Mouse (Mus musculus): ENCODE results near the gene Acot13. TPM values are rescaled to one million over a fixed set of nuclear protein-coding genes. Genes with fewer than 3 reads are reported as not detected.
A peak's percentile ranks its signal among the peaks of the same experiment; 100 is the strongest.

The Acot13 gene
- total RNA-seq, 1 experiment from 2014 or later: 135 TPM

DNA sequence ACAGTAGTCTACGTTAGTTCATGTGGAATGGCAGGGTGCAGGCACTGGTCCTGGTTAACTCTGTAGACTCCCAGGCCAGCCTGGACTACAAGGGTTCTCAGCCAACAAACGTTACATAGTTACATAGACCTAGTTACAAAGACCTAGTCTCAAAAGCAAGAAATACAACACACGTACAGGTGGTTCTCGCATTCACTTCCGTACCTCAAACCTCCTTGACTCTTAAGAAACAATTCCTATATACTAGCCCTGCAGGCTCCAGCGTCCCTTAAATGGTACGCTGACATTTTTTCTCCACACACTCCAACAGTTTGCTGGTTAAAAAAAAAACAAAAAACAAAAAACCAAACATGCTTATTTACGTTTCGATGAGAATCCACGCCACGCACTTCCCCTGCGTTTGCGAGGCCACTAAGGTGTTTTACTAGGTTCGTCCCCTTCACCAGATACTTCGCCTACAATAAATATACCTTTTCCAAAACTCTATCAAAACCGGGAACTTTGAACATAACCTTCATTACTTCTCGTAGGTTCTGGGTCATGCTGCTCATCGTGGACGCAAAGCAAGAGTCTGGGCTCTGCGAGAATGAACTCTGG, 486 bp downstream of the Acot13 start:
- no peak for DNase-seq

DNA sequence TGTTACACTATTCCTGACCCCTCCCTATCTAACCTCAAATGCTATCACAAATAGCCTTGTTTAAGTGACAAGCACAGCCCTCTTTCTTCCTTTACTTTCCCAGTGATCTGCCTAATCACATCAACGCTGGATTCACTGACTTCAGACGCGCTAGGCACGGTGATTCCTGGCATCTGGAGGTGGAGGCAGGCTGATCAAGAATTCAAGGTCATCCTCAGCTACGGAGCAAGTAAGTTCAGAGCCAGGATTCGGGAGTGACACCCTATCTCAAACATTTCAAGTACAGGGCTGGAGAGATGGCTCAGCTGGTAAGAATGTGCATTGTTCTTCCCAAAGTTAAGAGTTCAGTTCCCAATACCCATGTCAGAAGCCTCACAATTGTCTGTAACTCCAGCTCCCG, 5.2 kb downstream of the Acot13 start:
- no peak for DNase-seq

DNA sequence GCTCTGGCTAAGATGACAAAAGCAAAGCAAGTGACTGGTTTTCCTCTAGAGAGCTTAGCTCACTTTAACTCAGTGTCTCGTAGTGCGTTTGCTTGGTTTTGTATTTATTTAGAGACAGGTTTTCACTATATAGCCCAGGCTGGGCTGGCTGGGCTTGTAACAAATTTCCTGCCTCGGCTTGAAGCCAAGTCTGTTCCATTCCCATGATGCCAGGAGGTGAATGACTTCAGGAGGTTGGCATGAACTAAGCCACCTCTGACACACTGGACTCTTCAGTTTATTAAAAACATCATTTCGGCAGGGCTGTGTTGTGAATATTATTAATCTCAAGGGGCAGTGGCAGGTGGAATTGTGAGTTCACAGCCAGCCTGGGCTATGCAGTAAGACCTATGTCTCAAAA, 5.8 kb downstream of the Acot13 start:
- peak; percentile 40 for DNase-seq

DNA sequence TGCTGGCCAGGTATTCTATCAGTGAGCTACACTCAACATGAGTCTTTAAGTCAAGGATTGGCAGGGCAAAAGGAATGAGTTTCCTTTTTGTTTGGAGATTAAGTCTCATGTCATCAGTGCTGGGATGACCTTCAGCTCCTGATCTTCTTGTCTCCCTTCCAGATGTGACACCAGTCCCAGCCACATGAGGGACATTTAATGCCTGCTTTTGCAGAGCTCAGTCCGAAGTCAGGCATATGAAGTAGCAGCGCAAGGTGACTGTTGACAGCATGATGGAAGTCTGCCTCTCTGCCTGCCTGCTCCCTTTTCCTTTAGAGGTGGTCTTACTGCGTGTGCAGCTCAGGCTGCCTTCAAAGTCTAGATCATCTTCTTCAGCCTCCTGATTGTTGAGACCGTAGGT, 6.7 kb downstream of the Acot13 start:
- DNase-seq: peak; percentile 59

DNA sequence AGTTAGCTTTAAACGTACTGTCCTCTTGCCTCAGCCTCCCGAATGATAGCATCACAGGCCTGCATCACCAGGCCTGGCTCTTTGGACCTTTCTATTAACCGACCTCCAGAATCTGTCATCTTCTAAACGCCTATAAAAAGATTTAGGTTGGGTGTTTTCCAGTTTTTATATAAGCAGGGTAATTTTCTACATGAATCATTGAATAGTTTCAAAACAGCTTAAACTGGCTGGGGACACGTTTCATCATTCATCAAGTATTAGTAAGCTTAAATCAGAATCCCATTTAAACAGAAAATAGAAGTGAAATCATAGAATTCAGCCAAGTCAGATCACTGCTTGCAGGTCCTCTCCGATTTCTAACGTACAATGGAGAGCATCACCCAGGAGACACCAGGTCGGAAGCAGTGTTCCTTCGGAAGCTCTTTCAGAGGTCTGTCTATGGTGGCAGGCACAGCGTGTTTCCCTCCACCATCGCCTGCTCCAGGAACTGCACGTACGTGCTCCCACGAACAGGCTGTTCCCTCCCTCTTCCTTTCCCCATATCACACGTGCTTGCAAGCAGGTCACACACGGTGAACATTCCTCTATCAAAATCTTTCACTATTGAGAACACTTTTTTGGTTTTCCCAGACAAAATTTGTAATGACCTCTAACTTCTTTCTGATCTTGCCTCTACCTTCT, 8.5 kb downstream of the Acot13 start:
- peak; percentile 19 for DNase-seq

DNA sequence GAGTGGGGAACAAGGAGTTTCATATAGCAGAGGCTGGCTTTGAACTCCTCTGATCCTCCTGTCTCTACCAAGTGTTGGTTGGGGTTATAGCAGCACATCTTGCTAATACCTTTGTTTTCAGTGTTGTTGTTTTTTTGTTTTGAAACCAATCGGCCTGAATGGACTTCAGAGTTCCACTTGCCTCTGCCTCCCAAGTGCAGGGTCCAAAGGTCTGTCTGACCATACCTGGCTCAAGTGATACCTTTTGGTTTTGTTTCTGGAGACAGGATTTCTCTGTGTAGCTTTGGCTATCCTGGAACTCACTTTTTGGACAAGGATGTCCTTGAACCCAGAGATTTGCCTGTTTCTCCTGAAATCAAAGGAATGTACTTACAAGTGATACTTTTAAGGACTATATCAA, 11.4 kb downstream of the Acot13 start:
- no peak for DNase-seq

DNA sequence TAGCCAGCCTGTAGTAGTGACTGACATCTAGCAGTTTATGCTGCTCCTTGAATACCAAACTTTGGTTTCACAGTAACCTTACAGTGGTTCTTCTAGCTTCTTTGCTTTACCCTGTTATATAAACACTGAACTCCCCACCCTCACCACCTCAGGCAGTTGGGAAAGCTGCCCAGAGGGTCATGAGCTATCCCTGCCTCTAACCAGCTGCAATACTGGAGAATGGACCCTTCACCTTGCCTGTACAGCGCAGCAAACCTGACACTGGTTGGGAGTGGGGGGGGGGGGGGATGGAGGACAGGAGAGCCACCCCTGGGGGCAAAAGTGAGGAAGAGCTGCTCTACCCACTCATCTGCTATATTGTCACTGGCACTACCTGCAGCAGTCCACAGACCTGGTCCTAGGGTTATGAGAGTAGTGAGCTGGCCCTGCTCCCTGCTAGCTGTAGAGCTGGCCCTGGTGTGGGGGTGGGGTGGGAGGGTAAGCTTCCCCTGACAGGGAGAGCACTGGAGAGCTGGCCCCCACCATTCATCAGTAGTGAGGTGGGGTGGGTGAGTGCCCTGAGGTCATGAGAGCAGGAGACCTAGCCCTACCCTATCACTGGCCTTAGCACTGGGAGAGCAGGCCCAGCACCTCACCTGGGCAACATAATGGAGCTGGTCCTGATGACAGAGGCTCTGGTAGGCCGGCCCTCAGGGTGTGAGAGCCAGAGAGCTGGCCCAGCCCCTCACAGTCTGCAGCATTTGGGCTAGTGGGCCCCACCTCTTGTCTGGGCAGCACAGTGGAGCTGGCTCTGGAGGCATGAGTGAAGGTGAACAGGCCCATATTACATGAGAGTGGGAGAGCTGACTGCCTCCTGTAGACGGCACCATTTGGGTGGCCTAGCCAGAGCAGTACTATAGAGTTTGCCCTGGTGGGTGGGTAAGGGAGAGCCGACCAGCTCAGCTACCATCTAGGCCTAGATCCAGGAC, 14.9 kb downstream of the Acot13 start:
- DNase-seq: peak; percentile 11

DNA sequence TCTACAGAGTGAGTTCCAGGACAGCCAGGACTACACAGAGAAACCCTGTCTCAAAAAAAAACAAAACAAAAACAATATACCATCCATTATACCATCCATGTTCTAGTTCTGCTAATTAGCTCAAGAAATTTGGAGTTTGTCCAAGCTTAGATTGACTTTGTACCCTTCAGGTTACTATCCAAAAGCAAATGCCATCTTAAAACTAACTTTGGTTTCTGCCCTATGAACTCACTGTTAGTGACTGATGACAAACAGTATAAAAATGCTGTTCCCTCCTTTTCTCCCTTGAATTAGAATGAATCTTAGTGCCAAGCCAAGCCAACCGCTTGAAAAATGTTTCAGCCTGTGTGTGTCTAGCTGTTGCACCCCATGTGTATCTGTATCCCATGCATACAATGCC, 16.7 kb downstream of the Acot13 start:
- no peak for DNase-seq

DNA sequence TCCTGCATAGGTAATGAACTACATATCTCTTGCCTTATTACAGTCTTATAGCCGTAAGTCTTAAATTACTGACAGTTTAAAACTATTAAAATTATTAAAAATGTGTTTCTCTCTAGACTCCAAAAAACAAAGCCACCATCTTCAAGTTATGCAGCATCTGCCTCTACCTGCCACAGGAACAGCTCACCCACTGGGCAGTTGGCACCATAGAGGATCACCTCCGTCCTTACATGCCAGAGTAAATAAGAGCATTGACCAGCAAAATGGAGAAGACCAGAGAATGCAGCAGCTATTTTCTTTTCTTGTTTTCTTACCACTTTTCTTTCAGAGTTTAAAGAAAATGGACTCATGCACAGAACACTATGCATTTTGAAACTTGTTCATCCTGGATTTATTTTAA, 18.8 kb downstream of the Acot13 start:
- no peak for DNase-seq

DNA sequence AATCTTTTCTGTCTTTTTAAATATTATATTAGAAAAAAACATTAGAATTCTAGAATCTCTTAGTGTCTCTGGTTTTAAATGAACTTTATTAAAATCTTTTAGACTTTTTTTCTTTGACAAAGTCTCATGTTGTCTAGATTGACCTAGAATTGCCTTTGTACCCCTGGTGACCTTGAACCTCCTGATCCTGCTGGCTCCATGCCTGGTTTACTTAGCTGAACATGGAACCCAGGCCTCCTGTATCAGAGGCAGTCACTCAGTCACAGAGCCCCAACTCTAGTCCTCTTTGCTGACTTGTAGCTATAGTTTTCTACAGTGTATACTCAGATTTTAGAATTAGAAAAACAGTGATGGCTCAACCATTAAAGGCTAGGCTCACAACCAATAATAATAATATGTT, 25.3 kb downstream of the Acot13 start:
- peak; percentile 57 for DNase-seq

DNA sequence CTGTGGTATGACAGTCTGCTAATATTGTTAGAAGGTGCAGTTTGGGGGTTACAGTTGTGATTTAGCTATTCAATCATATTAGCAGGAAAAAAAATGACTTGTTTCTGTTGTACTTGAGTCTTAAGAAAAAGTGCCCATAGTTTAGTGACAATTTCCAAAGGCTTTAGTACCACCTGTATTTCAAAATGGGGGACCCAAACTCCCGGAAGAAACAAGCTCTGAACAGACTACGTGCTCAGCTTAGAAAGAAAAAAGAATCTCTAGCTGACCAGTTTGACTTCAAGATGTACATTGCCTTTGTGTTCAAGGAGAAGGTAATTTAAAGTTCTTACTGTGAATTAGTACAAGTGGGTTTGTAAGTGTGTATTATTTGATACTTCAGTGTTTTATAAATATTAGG, 28.1 kb downstream of the Acot13 start:
- DNase-seq: no peak

DNA sequence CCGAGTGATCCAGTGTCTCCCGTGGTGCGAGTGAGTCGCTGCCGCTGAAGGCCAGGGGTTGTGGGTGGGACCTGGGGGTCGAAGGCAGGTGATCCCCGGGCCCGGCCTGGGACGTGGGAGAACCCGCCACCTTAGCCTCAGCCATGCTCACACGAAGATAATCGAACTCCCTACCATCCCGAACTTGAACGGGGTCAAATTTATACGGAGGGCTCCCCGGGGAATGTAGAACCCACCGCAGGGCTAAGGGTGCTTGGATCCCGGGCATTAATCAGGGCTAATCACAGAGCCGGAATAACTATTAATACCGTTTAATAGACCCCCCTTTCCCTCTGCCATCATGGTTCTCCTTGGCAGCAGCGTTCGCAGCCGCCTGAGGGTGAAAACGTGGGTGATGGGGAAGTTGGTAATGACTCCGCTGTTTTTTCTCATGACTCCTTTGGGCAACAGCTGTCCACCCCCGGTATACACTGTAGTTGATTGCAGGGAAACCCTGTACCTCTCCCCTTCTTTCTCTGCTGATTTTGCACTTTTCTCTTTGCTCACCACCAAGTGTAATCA, 29.1 kb downstream of the Acot13 start:
- DNase-seq: peak; percentile 62

DNA sequence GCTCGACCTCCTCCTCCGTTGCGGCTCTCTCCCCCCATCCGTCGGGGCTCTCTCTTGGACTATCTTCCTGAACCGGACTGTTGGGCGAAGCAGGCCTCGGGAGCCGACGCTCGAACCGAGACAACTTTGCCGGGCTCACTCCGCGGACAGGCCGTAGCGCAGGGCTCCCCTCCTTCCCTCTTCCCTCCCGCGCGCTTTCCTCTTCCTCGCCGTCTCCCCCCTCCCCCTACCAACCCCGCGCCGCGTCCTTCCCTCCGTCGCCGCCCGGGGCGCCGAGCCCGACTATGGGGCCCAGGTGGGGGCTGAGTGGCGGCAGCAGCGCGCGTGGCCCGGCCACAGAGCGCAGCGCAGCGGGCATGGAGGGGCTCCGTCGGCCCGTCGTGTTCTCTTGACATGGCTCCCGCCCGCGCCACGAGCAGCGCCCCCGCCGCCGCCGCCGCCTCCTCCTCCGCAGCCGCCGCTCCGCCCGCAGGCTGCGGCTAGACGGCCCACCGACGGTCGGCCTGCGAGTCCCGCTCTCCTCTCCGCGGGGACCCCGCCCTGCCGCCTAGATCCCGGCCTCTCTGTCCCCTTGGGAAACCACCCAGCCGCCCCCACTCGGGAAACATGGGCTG, 29.9 kb downstream of the Acot13 start, which contains the start of gene BC005537:
Gene BC005537 (plus strand): TSS at position 350 of the 614 bp plus-strand sequence.
- peak; percentile 80 for DNase-seq

DNA sequence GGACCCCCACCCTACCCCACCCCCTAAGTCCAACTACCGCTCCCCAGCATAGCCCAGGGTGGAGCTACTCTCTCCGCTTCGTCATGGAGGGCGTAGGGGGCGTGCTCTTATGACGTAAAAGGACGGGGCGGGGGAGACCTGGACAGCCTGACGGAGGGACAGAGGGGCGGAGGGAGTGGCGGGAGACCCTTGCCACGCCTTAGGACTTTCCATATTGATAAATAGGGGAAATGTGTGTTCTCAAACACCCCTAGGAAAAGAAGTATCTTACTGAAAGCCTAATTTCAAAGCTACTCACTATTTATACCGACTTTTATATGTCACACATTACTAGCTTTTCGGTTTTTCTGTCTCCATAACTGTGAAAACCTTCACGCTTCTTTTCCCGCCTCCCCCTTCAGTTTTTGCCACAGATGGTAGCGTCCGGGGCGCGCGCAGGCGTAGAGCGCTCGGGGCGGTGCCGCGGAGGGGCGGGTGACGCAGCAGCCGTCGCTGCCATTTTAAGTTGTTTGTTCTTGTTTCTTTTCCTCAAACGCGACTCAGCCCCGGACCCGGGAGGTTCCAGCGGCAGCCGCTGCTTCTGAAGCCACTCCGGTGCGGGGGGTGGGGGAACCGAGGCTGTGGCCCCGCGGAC, 30.5 kb downstream of the Acot13 start:
- peak; percentile 99 for DNase-seq

DNA sequence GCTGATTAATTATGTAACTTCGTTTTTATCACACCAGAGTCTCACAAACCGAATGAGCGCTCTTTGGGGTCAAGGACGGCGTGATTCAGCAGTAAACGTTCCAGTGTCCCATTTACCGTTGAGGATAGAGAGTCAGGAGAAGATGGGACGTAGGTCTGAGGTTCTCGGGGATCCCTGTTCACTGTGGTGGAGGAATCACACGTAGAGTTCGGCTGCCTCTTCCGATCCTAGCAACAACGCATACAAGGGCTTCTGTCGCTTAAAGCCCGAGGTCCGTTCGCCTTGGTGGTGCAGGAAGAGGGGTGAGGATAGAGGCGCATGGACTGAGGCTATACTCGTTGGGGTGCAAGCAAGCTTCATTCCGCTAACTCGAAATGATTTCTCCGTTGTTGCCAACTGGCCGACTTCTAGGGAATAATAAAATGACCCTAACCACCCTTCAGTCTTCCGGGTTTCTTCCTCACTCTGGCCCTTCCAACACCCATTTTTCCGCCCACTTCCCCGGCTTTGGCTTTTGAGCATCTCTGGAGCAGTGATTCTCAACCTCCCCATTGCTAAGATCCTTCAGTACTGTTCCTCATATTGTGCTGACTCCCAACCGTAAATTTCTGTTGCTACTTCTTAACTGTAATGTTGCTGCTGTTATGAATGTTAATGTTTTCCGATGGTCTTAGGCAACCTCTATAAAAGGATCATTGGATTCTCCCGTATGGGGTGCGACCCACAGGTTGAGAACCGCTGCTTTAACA, 31.2 kb downstream of the Acot13 start:
- peak; percentile 75 for DNase-seq

DNA sequence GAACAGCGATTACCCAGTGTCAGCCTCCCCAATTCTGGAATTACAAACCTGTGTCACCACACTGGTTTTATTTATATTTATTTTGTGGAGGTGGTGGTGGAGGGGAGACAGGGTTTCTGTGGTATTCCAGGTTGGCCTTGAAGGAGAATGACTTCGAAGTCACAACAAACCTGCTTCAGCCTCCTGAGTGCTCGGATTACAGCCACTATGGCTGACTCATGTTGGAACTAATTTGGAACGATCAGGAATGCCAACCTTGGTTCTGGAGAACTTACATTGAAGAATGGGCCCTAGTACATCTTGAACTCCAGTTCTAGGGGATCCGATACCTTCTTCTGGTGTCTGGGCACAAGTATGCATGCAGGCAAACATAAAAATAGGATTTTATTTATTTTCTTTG, 32.0 kb downstream of the Acot13 start:
- peak; percentile 21 for DNase-seq

DNA sequence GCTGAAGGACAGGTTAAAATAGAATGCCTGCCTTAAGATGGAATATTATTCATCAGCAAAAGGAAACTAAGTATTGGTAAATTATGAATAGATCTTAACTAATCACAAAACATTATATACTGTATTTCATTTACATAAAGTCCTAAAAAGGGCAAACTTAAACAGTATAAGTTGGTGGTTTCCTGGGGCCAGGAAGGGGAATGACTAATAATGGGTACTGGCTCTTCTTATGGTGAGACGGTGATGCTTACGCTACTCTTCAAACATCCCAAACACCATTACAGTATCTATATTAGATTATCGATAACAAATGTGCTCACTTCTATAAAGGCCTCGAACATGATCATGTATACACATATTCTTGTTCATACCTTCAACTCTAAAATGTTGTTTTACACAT, 32.7 kb downstream of the Acot13 start:
- no peak for DNase-seq

DNA sequence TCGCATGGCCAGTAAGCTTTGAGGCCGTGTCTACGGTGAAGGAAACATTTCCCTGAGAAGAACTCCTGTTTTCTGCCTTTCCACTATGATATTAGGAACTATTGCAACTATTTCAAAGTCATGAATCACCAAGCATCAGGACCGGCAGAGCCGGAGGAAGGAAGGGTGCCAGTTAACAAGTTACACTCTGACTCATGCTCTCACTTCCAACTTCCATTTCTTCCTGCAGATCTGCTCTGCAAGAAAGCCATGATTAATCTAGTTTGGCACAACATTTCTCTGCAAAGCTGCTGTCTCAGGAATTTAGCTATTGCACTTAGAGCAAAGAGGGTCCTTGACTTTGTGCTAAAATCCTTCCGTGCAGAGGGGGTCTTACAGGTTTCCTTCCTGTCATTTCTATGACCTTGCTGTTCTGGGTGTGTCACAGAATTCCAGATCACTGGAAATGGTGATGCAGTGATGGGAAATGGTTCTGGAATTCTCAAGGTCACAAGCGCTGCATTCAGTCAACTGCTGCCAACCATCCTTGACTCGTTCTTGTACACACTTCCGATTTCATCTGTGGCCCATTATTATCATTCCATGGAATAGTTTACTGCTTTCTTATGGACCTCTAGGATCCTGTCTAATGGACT, 38.8 kb downstream of the Acot13 start:
- DNase-seq: peak; percentile 48

DNA sequence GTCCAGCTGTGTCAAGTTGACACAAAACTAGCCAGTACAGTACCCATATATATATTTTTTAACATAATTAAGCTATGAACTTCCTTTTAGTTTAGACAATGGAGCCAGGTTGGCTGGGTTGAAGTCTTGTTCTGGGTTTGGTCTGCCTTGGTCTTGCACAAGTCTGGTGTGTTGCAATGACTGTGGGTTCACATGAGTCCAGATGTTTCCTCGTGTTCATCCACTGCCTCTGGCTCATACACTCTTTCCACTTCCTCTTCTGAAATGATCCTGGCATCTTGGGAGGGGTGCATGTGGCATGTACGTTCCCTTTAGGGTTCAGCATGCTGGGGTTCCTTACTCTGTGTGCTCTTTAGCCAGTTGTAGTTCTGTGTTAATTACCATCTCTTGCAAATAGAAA, 40.0 kb downstream of the Acot13 start:
- DNase-seq: peak; percentile 47

DNA sequence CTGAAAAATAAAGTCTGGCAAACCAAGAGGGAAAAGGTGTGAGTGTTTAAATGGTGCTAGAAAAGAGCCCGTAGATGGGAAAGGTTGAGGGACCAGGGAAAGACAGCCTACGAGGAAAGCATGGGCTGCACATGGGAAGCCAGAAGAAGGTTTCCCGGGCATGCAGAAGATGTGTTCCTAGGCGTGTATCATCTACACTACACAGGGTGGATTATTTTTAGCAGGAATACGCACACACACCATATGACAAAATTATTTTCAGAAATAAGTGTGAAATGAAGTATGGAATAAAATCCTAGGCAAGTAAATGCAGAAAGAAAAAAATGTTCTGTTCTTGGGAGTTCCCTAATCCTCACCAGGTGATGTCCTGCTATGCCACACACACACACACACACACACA, 43.9 kb downstream of the Acot13 start:
- DNase-seq: no peak
